Mouse (Mus musculus) limb, embryonic 10.5 days (tissue): ENCODE measurements at regions not wholly inside any gene's neighbourhood (a gene's known extent, or its start where the extent isn't known, plus 50 kb on each side); places are given as distances from the start of the nearest gene placed in this dataset.

Source experiments
- DNase-seq: peaks from one replicate; pipeline ENCODE4 v3.0.0-alpha.2; 2017; ENCODE audit warnings: low spot score
- H3K27ac ChIP-seq: fragments of 300-500 bp; sonication (generic); 2 replicates; pipeline ENCODE4 v1.5.1; 2016; ENCODE audit warnings: mild to moderate bottlenecking
- H3K27me3 ChIP-seq: fragments of 300-500 bp; sonication (generic); 2 replicates; pipeline ENCODE4 v1.6.1; 2016; ENCODE audit warnings: low read depth, mild to moderate bottlenecking; ENCODE audit not compliant: poor library complexity, severe bottlenecking
- H3K36me3 ChIP-seq: fragments of 300-500 bp; sonication (generic); 2 replicates; pipeline ENCODE4 v1.6.1; 2016; ENCODE audit warnings: mild to moderate bottlenecking, moderate library complexity
- H3K4me1 ChIP-seq: fragments of 300-500 bp; sonication (generic); 2 replicates; pipeline ENCODE4 v1.6.1; 2016
- H3K4me3 ChIP-seq: fragments of 300-500 bp; sonication (generic); 2 replicates; pipeline ENCODE4 v1.5.1; 2016; ENCODE audit warnings: mild to moderate bottlenecking, moderate library complexity
- H3K9me3 ChIP-seq: fragments of 300-500 bp; sonication (generic); replicated peaks from 2 replicates; pipeline ENCODE4 v1.6.1; 2016; ENCODE audit warnings: mild to moderate bottlenecking
- WGBS: fragments of 180-500 bp; shearing (Covaris S2); methylation state at CpG from one replicate; pipeline ENCODE4 v1.1.7; 2016; 5-methylcytosine and 5-hydroxymethylcytosine counted together

DNA sequence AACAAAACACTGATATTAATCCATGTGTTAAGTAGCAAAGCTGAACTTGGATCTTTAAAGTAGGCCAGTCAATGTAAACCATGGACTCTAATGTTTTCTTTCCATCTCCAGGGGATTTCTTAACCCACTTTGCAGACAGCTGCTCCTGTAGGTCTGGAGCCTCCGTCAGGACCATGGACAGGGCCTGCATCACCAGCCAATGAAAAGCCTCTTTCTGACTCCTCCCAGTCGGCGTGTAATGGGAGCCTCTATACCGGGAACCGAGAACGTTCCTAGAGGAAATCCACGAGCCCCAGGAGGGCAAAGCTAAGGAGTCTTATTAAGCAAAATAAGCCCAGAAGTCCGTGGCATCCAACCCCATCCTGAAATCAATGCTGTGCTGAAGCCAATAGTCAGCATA lies 189.1 kb upstream of the Csf3r start:
- peak; percentile 93 for DNase-seq
- 0% methylated on average over 8 of the region's 8 CpGs for WGBS
- H3K27me3 ChIP-seq: no peaks in the 10 kb centered on the region
- H3K4me3 ChIP-seq: no peak overlapping the region
- no peaks in the 10 kb centered on the region for H3K9me3 ChIP-seq
- 0 out of 2 replicates have a peak, but pooled peaks cover 3% of the 10 kb centered on the region for H3K4me1 ChIP-seq
- no peak overlapping the region for H3K27ac ChIP-seq
- H3K36me3 ChIP-seq: no peaks in the 10 kb centered on the region

DNA sequence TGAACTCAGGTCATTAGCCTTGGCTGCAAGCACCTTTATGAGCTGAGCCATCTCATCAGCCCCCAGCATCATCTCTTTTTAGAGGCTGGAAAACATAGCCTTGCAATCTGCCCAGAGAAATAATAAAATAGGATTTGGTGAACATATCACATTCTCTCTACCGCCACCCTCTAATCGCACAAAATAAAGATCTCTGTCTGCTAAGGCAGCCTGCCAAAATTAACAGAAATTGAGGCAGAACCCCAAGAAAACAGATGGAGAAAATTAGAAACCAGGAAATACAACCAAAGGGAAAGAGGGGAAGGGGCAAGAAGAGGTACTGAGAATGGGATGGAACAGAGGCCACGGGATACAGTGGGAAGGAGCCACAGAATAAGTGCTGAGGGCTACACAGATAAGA lies 176.8 kb upstream of the Csf3r start:
- Histone ChIP-seq H3K9me3 (no peaks in the 10 kb centered on the region), H3K4me1 (peaks cover 9% of the 10 kb centered on the region), H3K36me3 (no peaks in the 10 kb centered on the region), H3K4me3 (no peak overlapping the region), H3K27ac (no peak overlapping the region), H3K27me3 (no peaks in the 10 kb centered on the region)
- WGBS: 94% methylated on average over 3 of the region's 3 CpGs
- DNase-seq: no peak

DNA sequence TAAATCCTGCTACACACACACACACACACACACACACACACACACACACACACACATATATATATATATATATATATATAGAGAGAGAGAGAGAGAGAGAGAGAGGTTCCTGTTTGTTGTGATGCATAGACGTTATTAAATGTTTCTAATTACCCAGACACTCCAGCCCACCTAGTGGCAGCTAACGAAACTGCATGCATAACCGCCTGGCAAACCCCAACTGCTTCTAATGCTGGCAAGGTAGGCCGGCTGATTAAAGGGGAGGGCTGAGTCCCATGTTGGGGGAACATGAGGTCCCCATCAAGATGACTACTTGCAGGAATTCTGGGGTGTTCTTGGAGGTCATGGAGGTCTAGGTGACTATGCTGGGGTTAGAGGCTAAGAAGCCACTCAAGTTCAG lies 174.1 kb upstream of the Csf3r start:
- peak; percentile 66 for DNase-seq
- 12% methylated on average over 4 of the region's 4 CpGs for WGBS
- H3K9me3 ChIP-seq: no peaks in the 10 kb centered on the region
- H3K4me3 ChIP-seq: no peak overlapping the region
- H3K27me3 ChIP-seq: no peaks in the 10 kb centered on the region
- no peak overlapping the region for H3K27ac ChIP-seq
- no peaks in the 10 kb centered on the region for H3K36me3 ChIP-seq
- H3K4me1 ChIP-seq: peaks cover 9% of the 10 kb centered on the region

DNA sequence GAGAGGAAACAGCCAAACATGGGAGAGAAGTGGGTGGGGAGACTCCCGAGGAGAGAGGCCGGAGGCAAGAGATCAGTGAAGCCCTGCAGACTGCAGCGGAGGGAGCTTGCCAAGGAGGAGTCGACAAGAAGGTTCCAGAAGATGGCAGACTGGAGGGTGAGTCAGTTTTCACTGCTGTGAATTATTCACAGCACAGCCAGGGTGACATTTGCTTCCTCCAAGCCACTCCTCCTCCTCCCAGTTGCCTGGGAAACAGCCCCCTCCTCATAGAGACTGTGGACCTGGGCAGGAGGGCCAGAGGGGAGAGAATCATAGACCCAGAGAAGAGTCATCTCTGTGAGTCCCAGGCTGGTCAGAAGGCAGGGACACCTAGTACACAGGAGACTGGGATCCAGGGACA lies 171.8 kb upstream of the Csf3r start:
- Histone ChIP-seq H3K36me3 (no peaks in the 10 kb centered on the region), H3K9me3 (no peaks in the 10 kb centered on the region), H3K4me3 (no peak overlapping the region), H3K27ac (no peak overlapping the region), H3K27me3 (peaks cover 8% of the 10 kb centered on the region; the same call in 1 of the 2 replicates), H3K4me1 (peaks cover 22% of the 10 kb centered on the region)
- 72% methylated on average over 4 of the region's 4 CpGs for WGBS
- no peak for DNase-seq

- Histone ChIP-seq H3K4me1 (peaks cover 23% of the 10 kb centered on the region), H3K36me3 (no peaks in the 10 kb centered on the region), H3K4me3 (no peak overlapping the region), H3K9me3 (no peaks in the 10 kb centered on the region), H3K27ac (no peak overlapping the region), H3K27me3 (peaks cover 25% of the 10 kb centered on the region)
- 34% methylated on average over 11 of the region's 11 CpGs for WGBS
- no peak for DNase-seq
Observed at GRCm38 (mm10) chr4:125855983-125856591, 168.3 kb upstream of the Csf3r start.

DNA sequence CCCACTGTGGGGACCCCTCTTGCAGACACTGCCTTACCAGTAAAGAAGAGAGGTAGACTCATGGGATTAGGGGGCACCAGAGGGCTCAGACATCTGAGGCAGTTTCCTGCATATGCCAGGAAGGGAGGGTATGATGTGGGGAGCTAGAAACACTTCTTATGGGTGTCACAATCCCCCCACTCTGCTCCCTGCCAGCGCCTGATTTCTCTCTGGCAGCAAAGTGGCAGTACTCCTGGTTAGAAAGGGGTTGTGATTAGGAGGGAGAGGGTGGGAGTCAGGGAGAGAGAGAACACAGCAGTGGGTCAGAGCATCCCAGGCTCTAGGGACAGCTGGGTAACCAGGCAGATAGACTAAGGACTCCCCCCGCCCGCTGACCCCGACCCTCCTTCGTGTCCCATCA lies 167.6 kb upstream of the Csf3r start:
- Histone ChIP-seq H3K4me1 (peaks cover 23% of the 10 kb centered on the region), H3K27ac (no peak overlapping the region), H3K4me3 (no peak overlapping the region), H3K9me3 (no peaks in the 10 kb centered on the region), H3K27me3 (peaks cover 29% of the 10 kb centered on the region), H3K36me3 (no peaks in the 10 kb centered on the region)
- 72% methylated on average over 5 of the region's 5 CpGs for WGBS
- no peak for DNase-seq

GRCm38 (mm10) chr4:125865057-125865456 lies 159.3 kb upstream of the Csf3r start:
- Histone ChIP-seq H3K36me3 (no peaks in the 10 kb centered on the region), H3K4me1 (peaks cover 20% of the 10 kb centered on the region), H3K27me3 (0 out of 2 replicates have a peak, but pooled peaks cover 11% of the 10 kb centered on the region), H3K9me3 (no peaks in the 10 kb centered on the region), H3K27ac (no peak overlapping the region), H3K4me3 (no peak overlapping the region)
- WGBS: 12% methylated on average over 8 of the region's 8 CpGs
- no peak for DNase-seq

- 0 out of 2 replicates have a peak, but pooled peaks cover 8% of the 10 kb centered on the region for H3K27me3 ChIP-seq
- no peaks in the 10 kb centered on the region for H3K36me3 ChIP-seq
- no peaks in the 10 kb centered on the region for H3K9me3 ChIP-seq
- no peak overlapping the region for H3K27ac ChIP-seq
- no peak overlapping the region for H3K4me3 ChIP-seq
- 71% methylated on average over 9 of the region's 9 CpGs for WGBS
- DNase-seq: no peak
- peaks cover 20% of the 10 kb centered on the region for H3K4me1 ChIP-seq
Observed at GRCm38 (mm10) chr4:125865728-125866127, 158.6 kb upstream of the Csf3r start.

- Histone ChIP-seq H3K27me3 (peaks cover 4% of the 10 kb centered on the region; the same call in 1 of the 2 replicates), H3K36me3 (no peaks in the 10 kb centered on the region), H3K9me3 (no peaks in the 10 kb centered on the region), H3K4me3 (no peak overlapping the region), H3K4me1 (no peaks in the 10 kb centered on the region; the same call in 1 of the 2 replicates), H3K27ac (no peak overlapping the region)
- no peak for DNase-seq
- 88% methylated on average over 13 of the region's 13 CpGs for WGBS
Observed at GRCm38 (mm10) chr4:125871211-125871610, 153.1 kb upstream of the Csf3r start.

DNA sequence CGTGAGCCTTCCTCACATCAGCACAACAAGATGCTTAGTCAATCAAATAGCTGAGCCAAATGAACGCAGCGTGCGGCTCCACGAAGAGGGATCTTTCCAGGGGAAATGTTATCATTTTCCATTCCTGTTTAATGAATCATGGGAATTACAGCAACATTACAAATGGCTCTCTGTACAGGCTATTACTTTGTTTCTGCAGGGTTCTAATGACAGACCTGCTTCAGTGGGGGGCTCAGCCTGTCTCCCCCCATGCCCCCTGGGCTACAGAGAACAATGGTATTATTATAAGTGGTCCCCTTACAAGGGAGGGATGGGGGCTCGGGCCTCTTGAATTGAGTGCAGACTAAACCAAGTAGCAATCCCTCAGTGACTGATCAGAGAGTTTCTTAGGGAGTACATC lies 144.3 kb upstream of the Csf3r start:
- DNase-seq: no peak
- H3K4me3 ChIP-seq: no peak overlapping the region
- H3K27me3 ChIP-seq: peaks cover 20% of the 10 kb centered on the region
- no peaks in the 10 kb centered on the region for H3K9me3 ChIP-seq
- H3K36me3 ChIP-seq: no peaks in the 10 kb centered on the region
- H3K27ac ChIP-seq: no peak overlapping the region
- WGBS: 88% methylated on average over 6 of the region's 6 CpGs
- H3K4me1 ChIP-seq: peaks cover 13% of the 10 kb centered on the region

DNA sequence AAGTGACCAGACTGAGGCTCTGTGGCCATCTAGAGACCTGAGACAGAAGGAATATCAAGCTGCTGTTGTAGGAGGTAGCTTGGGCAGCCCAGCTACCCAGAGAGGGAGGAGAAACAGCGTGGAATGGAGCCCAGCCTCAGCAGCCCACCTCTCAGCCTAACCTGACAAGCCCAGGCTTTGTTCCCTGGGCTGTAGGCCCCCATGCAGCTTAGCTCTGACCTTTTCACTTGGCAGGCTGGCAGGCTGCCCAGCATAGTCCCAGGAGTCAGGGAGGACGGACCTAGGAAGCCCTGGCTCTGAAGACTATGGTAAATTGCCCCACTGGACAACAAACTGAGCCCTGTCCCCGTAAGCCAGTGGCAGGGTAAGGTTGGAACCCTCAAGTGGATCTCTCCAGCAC lies 141.8 kb upstream of the Csf3r start:
- Histone ChIP-seq H3K4me1 (peaks cover 13% of the 10 kb centered on the region), H3K27me3 (peaks cover 20% of the 10 kb centered on the region), H3K9me3 (no peaks in the 10 kb centered on the region), H3K36me3 (no peaks in the 10 kb centered on the region), H3K4me3 (no peak overlapping the region), H3K27ac (peak overlapping the region; percentile 36; the same call in 1 of the 2 replicates)
- DNase-seq: no peak
- 59% methylated on average over 3 of the region's 3 CpGs for WGBS

GRCm38 (mm10) chr4:125890510-125890909 lies 133.8 kb upstream of the Csf3r start:
- Histone ChIP-seq H3K9me3 (no peaks in the 10 kb centered on the region), H3K27ac (no peak overlapping the region), H3K27me3 (peaks cover 19% of the 10 kb centered on the region; the same call in 1 of the 2 replicates), H3K4me3 (no peak overlapping the region), H3K4me1 (no peaks in the 10 kb centered on the region), H3K36me3 (no peaks in the 10 kb centered on the region)
- whole genome bisulfite sequencing: 59% methylated on average over 4 of the region's 4 CpGs
- DNase-seq: no peak

- Histone ChIP-seq H3K36me3 (no peaks in the 10 kb centered on the region), H3K9me3 (no peaks in the 10 kb centered on the region), H3K4me1 (peaks cover 2% of the 10 kb centered on the region; the same call in 1 of the 2 replicates), H3K4me3 (no peak overlapping the region), H3K27me3 (peaks cover 29% of the 10 kb centered on the region; the same call in 1 of the 2 replicates), H3K27ac (no peak overlapping the region)
- WGBS: 68% methylated on average over 6 of the region's 6 CpGs
- DNase-seq: no peak
Observed at GRCm38 (mm10) chr4:125893139-125893538, 131.2 kb upstream of the Csf3r start.

DNA sequence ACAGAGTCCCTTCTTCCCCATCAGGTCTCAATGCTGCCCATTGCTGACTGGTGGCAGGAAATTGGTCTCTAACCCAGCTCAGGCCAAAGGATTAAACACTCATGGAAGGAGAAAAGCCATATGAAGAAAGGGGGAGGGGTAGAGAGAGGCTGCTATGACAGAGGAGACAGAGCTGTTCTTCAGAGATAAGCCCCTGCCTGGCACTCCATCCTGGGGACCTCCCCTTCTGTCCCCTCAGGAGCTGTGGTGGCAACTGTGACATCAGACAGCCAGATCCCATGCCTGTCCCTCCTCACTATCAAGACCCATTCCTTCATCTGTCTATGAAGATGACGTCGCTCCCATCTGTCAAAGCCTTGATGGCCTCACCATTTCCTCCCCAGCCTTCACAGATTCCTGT lies 126.6 kb upstream of the Csf3r start:
- Histone ChIP-seq H3K36me3 (no peaks in the 10 kb centered on the region), H3K4me3 (no peak overlapping the region), H3K27ac (no peak overlapping the region), H3K9me3 (no peaks in the 10 kb centered on the region), H3K4me1 (peaks cover 9% of the 10 kb centered on the region; the same call in 1 of the 2 replicates), H3K27me3 (peaks cover 66% of the 10 kb centered on the region)
- WGBS: 78% methylated on average over 2 of the region's 2 CpGs
- no peak for DNase-seq
